Mouse (Mus musculus) kidney, embryonic 16.5 days (tissue): Measurements from ENCODE around the gene Tbc1d5. TPM values are rescaled to one million over a fixed set of nuclear protein-coding genes. Genes with fewer than 3 reads are reported as not detected.

Source experiments
- ATAC-seq: fragments of 200-750 bp; cut with Nextera tagmentation; 2 replicates; pipeline ENCODE4 v1.8.0; 2017; ENCODE audit warnings: moderate TSS enrichment; ENCODE audit not compliant: low FRiP score, low TSS enrichment
- H3K27ac ChIP-seq: fragments of 300-500 bp; sonication (generic); 2 replicates; pipeline ENCODE4 v1.5.1; 2014; ENCODE audit warnings: low read length
- H3K27me3 ChIP-seq: fragments of 300-500 bp; sonication (generic); 2 replicates; pipeline ENCODE4 v1.6.1; 2014; ENCODE audit warnings: low read length, control low read depth, mixed read lengths; ENCODE audit not compliant: insufficient read depth
- H3K36me3 ChIP-seq: fragments of 300-500 bp; sonication (generic); 2 replicates; pipeline ENCODE4 v1.6.1; 2014; ENCODE audit warnings: low read length, control low read depth, mixed read lengths; ENCODE audit not compliant: insufficient read depth
- H3K4me1 ChIP-seq: fragments of 300-500 bp; sonication (generic); 2 replicates; pipeline ENCODE4 v1.6.1; 2014; ENCODE audit warnings: low read length, control low read depth, mixed read lengths; ENCODE audit not compliant: insufficient read depth
- H3K4me2 ChIP-seq: fragments of 300-500 bp; sonication (generic); replicated peaks from 2 replicates; pipeline ENCODE4 v1.6.1; 2014; ENCODE audit warnings: low read depth, low read length
- H3K4me3 ChIP-seq: fragments of 300-500 bp; sonication (generic); 2 replicates; pipeline ENCODE4 v1.5.1; 2014; ENCODE audit warnings: mild to moderate bottlenecking, low read length
- H3K9ac ChIP-seq: fragments of 300-500 bp; sonication (generic); replicated peaks from 2 replicates; pipeline ENCODE4 v1.6.1; 2014; ENCODE audit warnings: low read length
- H3K9me3 ChIP-seq: fragments of 300-500 bp; sonication (generic); 2 replicates; pipeline ENCODE4 v1.6.1; 2016; ENCODE audit warnings: low read length, control low read depth
- WGBS: fragments of 180-500 bp; shearing (Covaris S2); extraction: QIAGEN DNeasy Blood & Tissue Kit; methylation state at CpG from one replicate; pipeline ENCODE4 v1.1.7; 2014; 5-methylcytosine and 5-hydroxymethylcytosine counted together
- polyA plus RNA-seq: library from polyadenylated mRNA; unstranded; fragments of >200 nt; fragmentation: Nextera tagmentation; extraction: Ambion mirVana; gene quantifications from 2 replicates; pipeline ENCODE4 v1.2.1, GENCODE M21; 2015

The Tbc1d5 gene
- polyA plus RNA-seq, 1 experiment from 2014 or later: 12.2 TPM

- H3K4me2 ChIP-seq: no peak overlapping the region
- 88% methylated on average over 3 of the region's 3 CpGs for whole genome bisulfite sequencing
- H3K36me3 ChIP-seq: no peaks in the 10 kb centered on the region
- H3K27me3 ChIP-seq: no peaks in the 10 kb centered on the region
- no peak overlapping the region for H3K27ac ChIP-seq
- no peak overlapping the region for H3K4me3 ChIP-seq
- H3K9me3 ChIP-seq: no peaks in the 10 kb centered on the region
- H3K4me1 ChIP-seq: no peaks in the 10 kb centered on the region
- ATAC-seq: no peak
- H3K9ac ChIP-seq: no peak overlapping the region
Observed at GRCm38 (mm10) chr17:50993294-50993993, 185.7 kb downstream of the Tbc1d5 start.

- WGBS: 96% methylated on average over 2 of the region's 2 CpGs
- H3K27me3 ChIP-seq: no peaks in the 10 kb centered on the region
- H3K4me2 ChIP-seq: no peak overlapping the region
- no peak overlapping the region for H3K9ac ChIP-seq
- H3K9me3 ChIP-seq: no peaks in the 10 kb centered on the region
- H3K27ac ChIP-seq: no peak overlapping the region
- no peak overlapping the region for H3K4me3 ChIP-seq
- no peak for ATAC-seq
- no peaks in the 10 kb centered on the region for H3K4me1 ChIP-seq
- H3K36me3 ChIP-seq: no peaks in the 10 kb centered on the region
Observed at GRCm38 (mm10) chr17:50990770-50991405, 188.3 kb downstream of the Tbc1d5 start.

GRCm38 (mm10) chr17:50987935-50988334 lies 191.2 kb downstream of the Tbc1d5 start:
- no peak overlapping the region for H3K9ac ChIP-seq
- H3K4me2 ChIP-seq: no peak overlapping the region
- ATAC-seq: no peak
- 71% methylated on average over 3 of the region's 3 CpGs for WGBS
- H3K4me1 ChIP-seq: no peaks in the 10 kb centered on the region
- H3K36me3 ChIP-seq: no peaks in the 10 kb centered on the region
- H3K9me3 ChIP-seq: no peaks in the 10 kb centered on the region
- H3K27ac ChIP-seq: no peak overlapping the region
- no peaks in the 10 kb centered on the region for H3K27me3 ChIP-seq
- no peak overlapping the region for H3K4me3 ChIP-seq

- Histone ChIP-seq H3K27ac (no peak overlapping the region), H3K4me1 (no peaks in the 10 kb centered on the region), H3K9me3 (no peaks in the 10 kb centered on the region), H3K9ac (no peak overlapping the region), H3K27me3 (no peaks in the 10 kb centered on the region), H3K36me3 (no peaks in the 10 kb centered on the region), H3K4me3 (no peak overlapping the region), H3K4me2 (no peak overlapping the region)
- no peak for ATAC-seq
- WGBS: 85% methylated on average over 5 of the region's 5 CpGs
Observed at GRCm38 (mm10) chr17:50981933-50982332, 197.2 kb downstream of the Tbc1d5 start.

- Histone ChIP-seq H3K4me2 (no peak overlapping the region), H3K9ac (no peak overlapping the region), H3K27me3 (no peaks in the 10 kb centered on the region), H3K27ac (no peak overlapping the region), H3K4me1 (no peaks in the 10 kb centered on the region), H3K36me3 (no peaks in the 10 kb centered on the region), H3K4me3 (no peak overlapping the region), H3K9me3 (no peaks in the 10 kb centered on the region)
- no peak for ATAC-seq
- 35% methylated on average over 1 of the region's 1 CpGs for WGBS
Observed at GRCm38 (mm10) chr17:50972142-50972541, 207.0 kb downstream of the Tbc1d5 start.

GRCm38 (mm10) chr17:50966147-50966546 lies 213.0 kb downstream of the Tbc1d5 start:
- Histone ChIP-seq H3K27ac (no peak overlapping the region), H3K4me3 (no peak overlapping the region), H3K4me2 (no peak overlapping the region), H3K9ac (no peak overlapping the region), H3K4me1 (no peaks in the 10 kb centered on the region), H3K27me3 (no peaks in the 10 kb centered on the region), H3K36me3 (no peaks in the 10 kb centered on the region), H3K9me3 (no peaks in the 10 kb centered on the region)
- WGBS: 89% methylated on average over 1 of the region's 1 CpGs
- no peak for ATAC-seq

- H3K4me3 ChIP-seq: no peak overlapping the region
Observed at GRCm38 (mm10) chr17:50954313-50954712, 224.8 kb downstream of the Tbc1d5 start.

GRCm38 (mm10) chr17:50922308-50922707 lies 256.8 kb downstream of the Tbc1d5 start:
- H3K4me2 ChIP-seq: no peak overlapping the region
- H3K27me3 ChIP-seq: no peaks in the 10 kb centered on the region
- no peak overlapping the region for H3K9ac ChIP-seq
- H3K27ac ChIP-seq: no peak overlapping the region
- ATAC-seq: no peak
- no peak overlapping the region for H3K4me3 ChIP-seq
- no peaks in the 10 kb centered on the region for H3K9me3 ChIP-seq
- 95% methylated on average over 2 of the region's 2 CpGs for WGBS
- H3K4me1 ChIP-seq: no peaks in the 10 kb centered on the region
- H3K36me3 ChIP-seq: no peaks in the 10 kb centered on the region

More at GRCm38 (mm10) chr17:50954313-50954712, 224.8 kb downstream of the Tbc1d5 start:
- H3K4me1 ChIP-seq: no peaks in the 10 kb centered on the region
- ATAC-seq: no peak
- no peak overlapping the region for H3K4me2 ChIP-seq
- no peak overlapping the region for H3K9ac ChIP-seq
- WGBS: 85% methylated on average over 9 of the region's 9 CpGs
- no peaks in the 10 kb centered on the region for H3K9me3 ChIP-seq
- no peak overlapping the region for H3K27ac ChIP-seq
- H3K27me3 ChIP-seq: no peaks in the 10 kb centered on the region
- no peaks in the 10 kb centered on the region for H3K36me3 ChIP-seq

DNA sequence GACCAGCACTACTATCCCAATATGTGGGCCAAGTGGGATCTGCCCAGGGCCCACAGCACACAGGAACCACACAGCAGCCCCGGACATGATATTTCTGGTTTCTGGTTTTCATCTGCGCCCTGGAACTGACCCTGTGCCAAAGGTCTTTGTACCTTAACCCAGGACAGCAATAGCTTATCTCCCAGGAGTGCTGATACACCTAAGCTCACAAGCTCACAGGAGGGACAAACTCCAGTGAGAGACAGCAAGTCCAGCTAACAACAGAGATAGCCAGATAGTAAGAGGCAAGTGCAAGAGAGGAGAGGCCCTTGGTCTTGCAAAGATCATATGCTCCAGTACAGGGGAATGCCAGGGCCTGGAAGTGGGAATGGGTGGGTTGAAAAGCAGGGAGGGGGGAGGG lies 263.9 kb downstream of the Tbc1d5 start:
- Histone ChIP-seq H3K9me3 (0 out of 2 replicates have a peak, but pooled peaks cover 3% of the 10 kb centered on the region), H3K36me3 (peaks cover 3% of the 10 kb centered on the region; the same call in 1 of the 2 replicates), H3K27me3 (no peaks in the 10 kb centered on the region), H3K4me2 (no peak overlapping the region), H3K9ac (no peak overlapping the region), H3K27ac (no peak overlapping the region), H3K4me1 (no peaks in the 10 kb centered on the region), H3K4me3 (no peak overlapping the region)
- no peak for ATAC-seq
- WGBS: 92% methylated on average over 2 of the region's 2 CpGs
